Mouse (Mus musculus): ENCODE measurements around the gene Prdm13. TPM values are rescaled to one million over a fixed set of nuclear protein-coding genes. Genes with fewer than 3 reads are reported as not detected.
A peak's percentile ranks its signal among the peaks of the same experiment; 100 is the strongest.

Prdm13 gene
- total RNA-seq, 2 experiments from 2014 or later: not detected

DNA sequence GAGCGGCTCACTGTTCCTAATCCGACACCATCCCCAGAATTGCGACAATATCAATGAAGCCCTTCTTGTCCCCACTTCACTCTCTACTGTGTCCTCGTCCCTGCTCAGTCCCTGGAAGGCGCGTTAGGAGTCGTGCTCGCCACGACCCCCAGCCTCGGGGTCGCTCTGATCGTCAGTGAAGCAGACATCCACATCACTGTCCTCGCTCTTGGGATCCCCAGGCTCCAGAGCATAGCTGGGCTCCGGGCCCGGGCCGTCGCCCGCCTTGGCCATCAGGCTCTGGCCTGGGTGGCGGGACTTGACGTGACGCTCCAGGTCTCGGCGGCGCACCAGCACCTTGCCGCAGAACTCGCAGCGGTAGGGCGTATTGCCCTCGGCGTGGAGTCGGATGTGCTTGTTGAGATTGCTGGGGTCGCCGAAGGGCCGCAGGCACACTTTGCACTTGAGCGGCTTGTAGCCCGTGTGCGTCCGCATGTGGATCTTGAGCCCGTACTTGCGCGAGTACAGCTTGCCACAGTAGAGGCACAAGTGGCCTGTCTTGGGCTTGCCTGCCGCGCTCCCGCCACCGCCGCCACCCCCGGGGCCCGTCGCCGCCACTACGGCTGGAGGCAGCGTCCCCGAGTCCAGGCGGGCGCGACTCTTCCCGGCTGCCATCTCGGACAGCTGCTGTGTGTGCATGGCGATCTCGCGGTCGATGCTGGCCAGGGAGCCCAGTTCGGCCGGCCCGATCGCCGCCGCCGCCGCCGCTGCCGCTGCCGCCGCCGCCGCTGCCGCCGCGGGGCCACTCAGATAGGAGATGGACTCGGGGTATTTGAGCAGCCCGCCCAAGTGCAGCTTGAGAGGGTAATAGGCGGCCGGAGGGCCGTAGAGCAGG lies 7.4 kb downstream of the Prdm13 start:
- no peak for DNase-seq

DNA sequence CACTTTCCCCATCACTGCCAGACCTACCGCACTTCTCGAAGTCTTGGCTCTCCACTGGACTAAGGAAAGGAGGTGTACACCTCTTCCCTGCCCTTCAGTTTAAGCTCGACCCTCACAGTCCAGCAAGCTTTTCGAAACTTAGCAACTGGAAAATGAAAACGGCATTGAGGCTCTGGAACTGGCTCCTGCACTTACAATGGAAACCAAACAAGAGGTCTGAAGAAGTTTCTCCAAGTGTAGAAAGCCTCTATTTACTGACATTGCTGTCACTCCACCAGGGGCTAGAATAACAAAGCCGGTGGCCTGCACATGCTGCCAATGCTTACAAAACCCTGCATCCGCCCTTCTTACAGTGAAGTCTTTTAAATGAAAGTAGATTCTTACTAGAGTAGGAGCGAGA lies 11.1 kb downstream of the Prdm13 start:
- DNase-seq: no peak

DNA sequence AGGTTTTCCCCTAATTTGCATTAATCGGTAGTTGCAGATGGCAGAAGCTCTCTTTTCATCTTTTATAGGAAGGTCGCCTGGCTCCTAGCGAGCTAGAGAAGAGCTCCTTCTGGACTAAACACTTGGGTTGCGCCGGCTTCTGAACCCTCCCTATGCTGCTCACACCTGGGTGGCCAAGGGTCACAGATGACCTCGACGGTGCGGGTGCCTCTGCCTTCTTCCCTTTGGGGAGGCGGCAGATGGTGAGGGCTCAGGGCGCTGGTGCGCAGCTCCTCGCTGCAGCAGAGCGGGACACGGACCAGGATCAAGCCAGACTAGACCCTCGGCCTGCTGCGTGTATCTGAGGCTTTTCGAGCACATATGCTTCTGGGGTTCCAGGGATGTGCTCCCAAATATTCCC lies 11.7 kb downstream of the Prdm13 start:
- no peak for DNase-seq

- DNase-seq: peak; percentile 35
Measured at GRCm38 (mm10) chr4:21665961-21666360, 19.8 kb downstream of the Prdm13 start.

GRCm38 (mm10) chr4:21658184-21658583 lies 27.6 kb downstream of the Prdm13 start:
- no peak for DNase-seq

DNA sequence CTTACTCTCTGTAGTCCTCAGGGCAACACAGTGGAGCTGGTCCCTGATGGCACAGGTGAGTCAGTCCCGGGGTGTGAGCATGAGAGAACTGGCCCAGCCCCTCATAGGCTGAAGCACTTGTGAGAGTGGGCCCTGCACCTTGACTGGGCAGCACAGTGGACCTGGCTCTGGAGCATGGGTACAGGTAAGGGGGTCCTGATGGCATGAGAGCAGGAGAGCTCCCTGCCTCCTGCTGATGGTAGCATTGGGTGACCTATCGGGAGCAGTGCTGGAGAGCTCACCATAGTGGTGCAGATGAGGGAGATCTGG lies 56.5 kb downstream of the Prdm13 start:
- DNase-seq: no peak

DNA sequence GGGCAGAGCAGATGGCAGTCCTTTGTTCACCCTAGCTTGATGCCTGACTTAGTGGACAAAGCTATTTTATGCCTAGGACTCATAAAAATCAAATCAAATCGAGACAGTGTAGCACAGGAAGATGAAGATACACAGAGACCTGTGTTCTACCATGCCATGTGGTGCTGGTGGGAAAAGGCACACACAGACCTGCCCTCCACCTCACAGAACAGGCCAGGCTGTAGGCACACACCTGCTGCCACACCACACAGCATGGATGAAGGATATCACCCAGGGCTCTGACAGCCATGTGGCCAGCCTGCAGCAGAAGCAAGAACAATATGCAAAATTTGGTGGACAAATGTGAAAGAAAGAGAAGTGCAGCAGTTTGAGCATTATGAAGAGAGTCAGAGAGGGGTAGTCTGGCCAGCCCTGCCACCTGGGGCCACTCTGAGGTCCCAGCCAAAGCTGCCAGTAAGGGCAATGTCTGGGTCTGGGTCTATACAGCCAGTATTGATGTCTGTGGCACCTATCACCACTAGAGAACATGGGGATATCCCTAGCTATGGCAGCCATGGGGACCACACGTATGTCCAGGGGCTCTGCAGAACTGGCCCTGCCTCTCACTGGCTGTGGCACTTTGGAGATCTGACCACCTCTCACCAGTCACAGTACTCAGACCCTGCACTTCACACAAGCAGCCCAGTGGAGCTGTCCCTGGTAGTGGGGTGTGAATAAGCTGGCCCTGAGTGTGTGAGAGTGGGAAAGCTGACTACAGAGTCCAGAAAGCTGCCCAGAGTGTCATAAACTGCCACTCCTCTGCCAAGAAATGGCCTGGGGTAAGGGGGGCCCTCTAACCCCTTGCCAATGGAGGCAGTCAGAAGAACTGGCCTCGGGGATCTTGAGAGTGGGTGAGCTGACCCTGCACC lies 57.1 kb downstream of the Prdm13 start:
- DNase-seq: no peak

Other genes with a start within 250 kb of the Prdm13 start
- gene Ccnc, start 41.7 kb upstream of the Prdm13 start, total RNA-seq (2021): 10 to 100 TPM; 20.3 to 21.7 TPM
- 10 to 100 TPM; 19.1 to 22.1 TPM for gene Usp45, start 81.2 kb upstream of the Prdm13 start, total RNA-seq (2021)
- gene Tstd3, start 81.2 kb upstream of the Prdm13 start, total RNA-seq (2021): 10 to 100 TPM; 11.4 to 17.1 TPM
- 100 to 1,000 TPM in 1 of 2 experiments, 10 to 100 TPM in 1; 56.9 to 116 TPM for gene Pnisr, start 161.6 kb upstream of the Prdm13 start, total RNA-seq (2021)
- gene Coq3, start 193.7 kb upstream of the Prdm13 start, total RNA-seq (2021): 10 to 100 TPM; 28.2 to 32.0 TPM
- gene Faxc, start 245.4 kb upstream of the Prdm13 start, total RNA-seq (2021): 1 to 10 TPM; 5.0 to 6.5 TPM